Mouse (Mus musculus): Measurements from ENCODE around the gene Sec1.
"Not testable (repeated sequence)": the region's sequence is repeated elsewhere in the genome, so short reads cannot be mapped to it uniquely, and the experiment has no call there.

Gene Sec1

GRCm38 (mm10) chr7:45682144-45683126 lies 11.8 kb downstream of the Sec1 start:
- no peak for DNase-seq (ENCODE audit: extremely low read depth, low read depth, low spot score)

- DNase-seq (ENCODE audit: extremely low read depth, low read depth, low spot score), result no peak
Observed at GRCm38 (mm10) chr7:45681046-45681736, 13.0 kb downstream of the Sec1 start.

GRCm38 (mm10) chr7:45679966-45680621 lies 14.1 kb downstream of the Sec1 start:
- DNase-seq (ENCODE audit: extremely low read depth, low read depth, low spot score), result no peak

GRCm38 (mm10) chr7:45678513-45678912 lies 15.7 kb downstream of the Sec1 start:
- no peak for DNase-seq (ENCODE audit: extremely low read depth, low read depth, low spot score)

DNA sequence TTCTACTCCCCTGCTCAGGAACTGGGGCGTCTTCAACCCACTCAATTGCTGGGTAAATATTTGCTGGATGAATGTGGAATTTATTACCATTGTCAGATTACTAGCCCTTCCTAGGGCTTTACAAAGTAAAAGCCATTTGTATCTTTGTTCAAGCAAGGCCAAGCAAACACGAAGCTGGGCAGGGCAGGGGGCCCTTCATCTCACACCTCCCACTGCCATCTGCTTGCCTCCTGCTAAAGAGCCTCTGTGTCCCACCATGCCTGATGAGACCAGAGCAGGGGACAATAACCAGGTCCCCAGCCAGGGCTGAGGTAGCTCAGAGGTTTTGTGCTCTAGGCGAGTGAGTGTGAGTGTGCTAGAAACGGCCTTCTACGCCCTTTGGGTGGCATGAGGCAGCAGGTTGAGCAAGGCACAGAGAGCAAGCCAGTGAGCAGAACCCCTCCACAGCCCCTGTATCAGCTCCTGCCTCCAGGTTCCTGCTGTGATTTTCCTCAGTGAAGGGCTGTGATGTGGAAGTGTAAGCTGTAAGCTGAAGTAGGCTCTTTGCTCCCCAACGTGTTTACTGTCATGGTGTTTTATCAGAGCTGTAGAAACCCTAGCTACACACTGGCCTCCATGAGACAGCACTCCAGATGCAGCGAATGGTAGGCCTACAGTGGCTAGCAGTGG lies 16.4 kb downstream of the Sec1 start:
- DNase-seq (ENCODE audit: extremely low read depth, low read depth, low spot score), result no peak

DNA sequence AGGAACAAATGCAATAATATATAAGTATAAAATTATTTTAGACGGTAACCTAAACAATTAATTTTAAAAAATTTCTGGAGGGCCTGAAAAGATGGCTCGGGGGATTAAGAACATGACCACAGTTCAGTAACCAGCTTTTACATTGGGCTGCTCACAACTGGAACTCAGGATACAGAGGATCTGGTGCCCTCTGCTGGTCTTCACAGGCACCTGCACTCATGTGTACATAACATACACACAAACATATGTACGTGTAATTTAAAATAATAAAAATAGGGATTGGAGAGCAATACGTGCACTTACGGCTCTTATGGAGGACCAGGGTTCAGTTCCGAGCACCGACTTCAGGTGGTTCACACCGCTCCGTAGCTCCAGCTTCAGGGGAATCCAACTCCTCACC lies 25.3 kb downstream of the Sec1 start:
- DNase-seq (ENCODE audit: extremely low read depth, low read depth, low spot score), result no peak

GRCm38 (mm10) chr7:45667761-45668160 lies 26.4 kb downstream of the Sec1 start:
- no peak for DNase-seq (ENCODE audit: extremely low read depth, low read depth, low spot score)

GRCm38 (mm10) chr7:45666161-45666560 lies 28.0 kb downstream of the Sec1 start, which contains the start of gene Fut2:
Fut2 (minus strand) TSS chr7:45666394.
- no peak for DNase-seq (ENCODE audit: extremely low read depth, low read depth, low spot score)

DNA sequence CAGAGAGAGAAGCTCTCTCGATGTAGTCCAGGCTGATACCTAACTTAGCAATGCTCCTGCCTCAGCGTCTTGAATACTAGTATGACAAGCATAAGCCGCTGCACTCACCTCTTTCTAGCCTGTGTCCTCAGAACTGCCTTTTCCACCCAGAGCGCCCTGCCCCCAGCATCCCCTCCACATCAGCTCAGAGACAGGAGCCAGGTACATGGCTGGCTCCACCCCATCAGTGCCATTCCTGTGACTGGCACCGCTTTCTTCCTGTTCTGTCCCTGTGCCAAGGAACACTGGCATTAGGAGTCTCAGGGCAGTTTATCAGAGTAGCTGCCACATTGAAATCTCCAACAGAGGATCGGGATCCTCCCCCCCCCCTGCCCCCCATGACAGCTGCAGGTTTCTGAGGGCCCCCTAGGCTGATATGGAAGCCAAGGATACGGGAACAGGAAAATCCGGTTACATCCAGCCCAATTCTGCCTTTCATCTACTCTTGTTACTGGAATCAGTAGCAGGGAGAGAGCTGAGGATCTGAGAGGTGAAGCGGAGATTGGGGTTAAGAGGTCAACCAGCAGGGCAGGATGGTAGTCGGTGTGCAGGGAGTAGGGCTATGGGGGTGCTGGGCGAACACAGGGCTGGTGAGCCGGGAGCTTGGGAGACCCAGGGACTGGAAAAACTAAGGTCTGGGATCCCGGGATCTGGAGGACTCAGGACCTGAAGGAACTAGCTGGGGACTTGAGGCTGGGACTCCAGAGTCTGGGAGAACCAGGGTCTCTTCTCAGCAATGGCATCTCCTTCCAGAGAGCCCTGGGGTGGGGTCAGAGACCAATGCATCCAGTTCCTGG lies 28.7 kb downstream of the Sec1 start:
- no peak for DNase-seq (ENCODE audit: extremely low read depth, low read depth, low spot score)

DNA sequence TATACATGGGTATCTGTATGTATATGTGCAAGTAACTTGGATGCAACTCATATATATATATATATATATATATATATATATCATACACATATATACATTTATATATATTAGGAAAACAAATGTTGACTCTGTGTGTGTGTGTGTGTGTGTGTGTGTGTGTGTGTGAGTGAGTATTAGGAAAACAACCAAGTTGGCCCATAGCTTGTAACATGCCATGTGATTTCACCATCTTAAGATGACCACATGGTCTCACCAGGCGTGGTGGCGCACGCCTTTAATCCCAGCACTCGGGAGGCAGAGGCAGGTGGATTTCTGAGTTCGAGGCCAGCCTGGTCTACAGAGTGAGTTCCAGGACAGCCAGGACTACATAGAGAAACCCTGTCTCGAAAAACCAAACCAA lies 32.5 kb downstream of the Sec1 start:
- not testable (repeated sequence) for DNase-seq (ENCODE audit: extremely low read depth, low read depth, low spot score)

GRCm38 (mm10) chr7:45660746-45661478 lies 33.3 kb downstream of the Sec1 start:
- no peak for DNase-seq (ENCODE audit: extremely low read depth, low read depth, low spot score)

- no peak for DNase-seq (ENCODE audit: extremely low read depth, low read depth, low spot score)
Observed at GRCm38 (mm10) chr7:45654424-45655047, 39.7 kb downstream of the Sec1 start.

GRCm38 (mm10) chr7:45650484-45650883 lies 43.7 kb downstream of the Sec1 start:
- not testable (repeated sequence) for DNase-seq (ENCODE audit: extremely low read depth, low read depth, low spot score)

DNA sequence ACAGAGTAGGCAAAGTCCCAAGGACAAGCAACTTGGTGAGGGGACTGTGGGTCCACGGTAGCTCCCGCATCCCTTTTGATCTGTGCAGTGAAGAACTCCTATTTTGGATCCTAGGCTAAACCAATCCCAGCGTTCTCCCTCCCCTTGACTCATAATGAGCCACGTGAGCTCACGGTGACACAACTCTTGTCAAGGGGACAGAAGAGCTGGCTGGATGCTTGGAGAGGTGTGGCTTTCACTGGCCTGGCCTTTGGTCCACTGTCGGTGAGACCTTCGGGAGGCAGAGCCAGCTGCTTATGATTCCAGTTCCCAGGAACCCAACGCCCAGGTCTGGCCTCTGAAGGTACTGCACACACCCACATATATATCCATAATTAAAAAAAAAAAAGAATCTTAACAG lies 44.9 kb downstream of the Sec1 start:
- no peak for DNase-seq (ENCODE audit: extremely low read depth, low read depth, low spot score)

GRCm38 (mm10) chr7:45646671-45647070 lies 47.5 kb downstream of the Sec1 start:
- DNase-seq (ENCODE audit: extremely low read depth, low read depth, low spot score), result no peak

DNA sequence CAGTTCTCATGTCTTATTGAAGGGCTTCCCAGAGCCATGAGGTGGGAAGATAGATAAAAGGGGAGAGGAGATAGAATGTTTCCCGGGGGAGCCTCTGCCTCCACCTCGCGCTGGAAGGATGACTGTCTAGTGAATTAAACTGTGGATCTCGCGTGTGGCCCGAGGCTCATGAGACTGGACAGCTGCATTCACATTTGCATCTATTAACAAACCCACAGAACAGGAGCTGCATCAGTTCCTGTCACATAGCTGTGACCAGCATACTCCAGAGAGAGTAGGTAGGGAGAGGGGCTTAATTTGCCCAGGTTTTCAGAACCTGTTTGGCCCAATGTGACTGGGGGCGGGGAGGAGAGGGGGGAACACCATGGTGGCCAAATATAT lies 48.6 kb downstream of the Sec1 start:
- no peak for DNase-seq (ENCODE audit: extremely low read depth, low read depth, low spot score)

DNA sequence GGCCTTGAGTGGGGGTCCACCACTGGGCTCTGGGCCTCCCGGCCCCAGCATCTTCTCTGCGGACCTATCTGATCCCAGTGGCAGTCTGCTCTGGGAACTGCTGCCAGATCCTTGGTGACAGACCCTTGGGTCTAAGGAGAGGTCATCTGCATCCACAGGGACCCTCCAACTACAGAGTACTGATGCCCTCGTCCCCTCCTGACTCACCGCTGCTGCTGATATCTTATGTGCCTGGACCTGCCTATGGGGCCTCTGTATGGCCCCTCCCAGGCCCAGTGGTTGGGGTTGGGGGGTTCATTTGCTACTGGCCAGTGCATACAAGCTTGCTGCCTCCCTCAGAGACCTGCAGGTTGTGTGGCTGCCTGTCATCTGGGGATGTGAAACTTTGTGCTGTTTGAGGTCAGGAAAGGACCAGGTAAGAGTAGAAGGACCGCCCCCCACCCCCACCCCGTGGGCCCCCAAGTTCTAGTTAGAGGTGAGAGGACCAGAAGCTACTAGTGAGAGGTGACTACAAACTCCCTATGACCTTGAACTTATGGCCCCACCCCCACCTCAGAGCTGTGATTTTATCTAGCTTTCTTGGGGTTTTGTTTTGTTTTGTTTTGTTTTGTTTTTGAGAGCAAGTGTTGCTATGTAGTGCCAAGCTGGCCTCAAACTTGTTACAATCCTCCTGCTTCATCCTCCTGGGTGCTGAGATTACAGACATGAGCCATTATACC lies 49.2 kb downstream of the Sec1 start:
- DNase-seq (ENCODE audit: extremely low read depth, low read depth, low spot score), result no peak

- no peak for DNase-seq (ENCODE audit: extremely low read depth, low read depth, low spot score)
Observed at GRCm38 (mm10) chr7:45644183-45644582, 50.0 kb downstream of the Sec1 start.
